In genomic region chr2:136891951-136892371, GRCm38 (mm10) we compare ENCODE assay signal across 8 mouse cellular contexts. TPM values are rescaled to one million over a fixed set of nuclear protein-coding genes. Genes with fewer than 3 reads are reported as not detected.
A peak's percentile ranks its signal among the peaks of the same experiment; 100 is the strongest.
DNase-seq lines count a peak whose midpoint lies in the region; ATAC-seq and TF ChIP-seq lines count a peak whose summit lies in the region.

No protein-coding gene starts in this region.

- WGBS in cerebellum, adult 2 months: under 1% methylated on average over 23 of the region's 23 CpGs
- WGBS in forebrain, postnatal 0 days: under 1% methylated on average over 23 of the region's 23 CpGs
- 0% methylated on average over 23 of the region's 23 CpGs for WGBS in lung, embryonic 15.5 days

- peak overlapping the region; percentile 85 for H3K27ac ChIP-seq in MEL (ENCODE audit: control insufficient read depth, low read depth, low read length)
- H3K27ac ChIP-seq in cerebellum, adult 2 months (ENCODE audit: insufficient read depth, low read length): peak overlapping the region; percentile 47; the same call in 1 of the 2 replicates
- H3K27ac ChIP-seq in forebrain, postnatal 0 days (ENCODE audit: low read depth, low read length): peak overlapping the region; percentile 87
- peak overlapping the region; percentile 97 for H3K27ac ChIP-seq in lung, embryonic 15.5 days

- peaks cover 19% of the 10 kb centered on the region for H3K79me2 ChIP-seq in MEL (ENCODE audit: control insufficient read depth, insufficient read depth, low read length, poor library complexity)

- DNase-seq in MEL (ENCODE audit: low read depth, low spot score): peak; percentile 98
- peak; percentile 97 to 99 for DNase-seq in cerebellum, adult 2 months
- peak; percentile 99 for DNase-seq in forebrain, postnatal 0 days
- DNase-seq in heart, postnatal 4 days: peak; percentile 96
- DNase-seq in layer of hippocampus, adult 8-10 months (ENCODE audit: low spot score in 2 of 2): peak; percentile 98 to 99
- DNase-seq in ovary, adult 18-20 months (ENCODE audit: low spot score): peak; percentile 95
- DNase-seq in thymus, postnatal 0 days (ENCODE audit: low spot score): peak; percentile 97

- peak; percentile 83 for ATAC-seq in forebrain, postnatal 0 days
- peak; percentile 88 for ATAC-seq in lung, embryonic 15.5 days (ENCODE audit: borderline replicate concordance, extremely low read depth, low FRiP score, low TSS enrichment)

- TF ChIP-seq POLR2A in MEL (IDR thresholded peaks at IDR 0.05; ENCODE audit: control insufficient read depth in 1 of 2, insufficient read depth in 1 of 2, low read depth in 1 of 2, low read length in 2 of 2, poor library complexity in 1 of 2): peak; percentile 58 to 80; a peak in 3 of 4 replicates
- TF ChIP-seq POLR2A in cerebellum, adult 2 months (IDR thresholded peaks at IDR 0.05; ENCODE audit: borderline replicate concordance, insufficient read depth, low read length): peak; percentile 78; the same call in 1 of the 2 replicates

- H3K4me3 ChIP-seq in MEL (ENCODE audit: control insufficient read depth in 1 of 2, insufficient read depth in 1 of 2, low read depth in 2 of 2, low read length in 2 of 2): peak overlapping the region; percentile 71 to 90
- peak overlapping the region; percentile 86 for H3K4me3 ChIP-seq in cerebellum, adult 2 months (replicated peaks; ENCODE audit: insufficient read depth, low read depth, low read length)
- peak overlapping the region; percentile 77 for H3K4me3 ChIP-seq in forebrain, postnatal 0 days (ENCODE audit: low read depth, low read length)
- peak overlapping the region; percentile 91 for H3K4me3 ChIP-seq in lung, embryonic 15.5 days

- peaks cover 3 to 11% of the 10 kb centered on the region in 2 experiments for H3K4me1 ChIP-seq in MEL (ENCODE audit: control insufficient read depth in 1 of 2, insufficient read depth in 2 of 2, low read length in 2 of 2)
- H3K4me1 ChIP-seq in cerebellum, adult 2 months (ENCODE audit: control insufficient read depth, insufficient read depth, low read length): peaks cover 2% of the 10 kb centered on the region; the same call in 1 of the 2 replicates
- H3K4me1 ChIP-seq in forebrain, postnatal 0 days (ENCODE audit: insufficient read depth): peaks cover 7% of the 10 kb centered on the region
- peaks cover 11% of the 10 kb centered on the region for H3K4me1 ChIP-seq in lung, embryonic 15.5 days

- 0 out of 4 replicates have a peak, but pooled peaks of 1 of the 2 experiments have one; percentile 38 for TF ChIP-seq EP300 in MEL (IDR thresholded peaks at IDR 0.05; ENCODE audit: low read depth in 1 of 2, low read length in 2 of 2)

- peak overlapping the region; percentile 88 for H3K9ac ChIP-seq in MEL (ENCODE audit: control insufficient read depth, low read depth, low read length, poor library complexity, severe bottlenecking)
- peak overlapping the region; percentile 67 for H3K9ac ChIP-seq in forebrain, postnatal 0 days
- H3K9ac ChIP-seq in lung, embryonic 15.5 days: peak overlapping the region; percentile 58

- no peaks in the 10 kb centered on the region for H3K27me3 ChIP-seq in MEL (ENCODE audit: control insufficient read depth in 1 of 2, insufficient read depth in 2 of 2, low read length in 2 of 2)
- no peaks in the 10 kb centered on the region for H3K27me3 ChIP-seq in cerebellum, adult 2 months (ENCODE audit: control insufficient read depth, insufficient read depth, low read length)
- no peaks in the 10 kb centered on the region for H3K27me3 ChIP-seq in forebrain, postnatal 0 days (ENCODE audit: insufficient read depth, low read length)
- no peaks in the 10 kb centered on the region for H3K27me3 ChIP-seq in lung, embryonic 15.5 days

- TF ChIP-seq RAD21 in MEL (IDR thresholded peaks at IDR 0.05; ENCODE audit: low read depth, low read length): no peak

- peak overlapping the region; percentile 48 for H3K4me2 ChIP-seq in forebrain, postnatal 0 days (ENCODE audit: low read depth)
- H3K4me2 ChIP-seq in lung, embryonic 15.5 days: peak overlapping the region; percentile 51

- H3K36me3 ChIP-seq in MEL (ENCODE audit: control insufficient read depth in 1 of 2, insufficient read depth in 2 of 2, low read length in 2 of 2): peaks cover 0 to 21% of the 10 kb centered on the region in 2 experiments; a peak in 2 of 4 replicates
- H3K36me3 ChIP-seq in forebrain, postnatal 0 days (ENCODE audit: insufficient read depth): no peaks in the 10 kb centered on the region
- no peaks in the 10 kb centered on the region for H3K36me3 ChIP-seq in lung, embryonic 15.5 days

- H3K9me3 ChIP-seq in MEL (replicated peaks; ENCODE audit: insufficient read depth, low read length): no peaks in the 10 kb centered on the region
- H3K9me3 ChIP-seq in forebrain, postnatal 0 days (ENCODE audit: low read length): no peaks in the 10 kb centered on the region
- no peaks in the 10 kb centered on the region for H3K9me3 ChIP-seq in lung, embryonic 15.5 days

- TF ChIP-seq CTCF in MEL (IDR thresholded peaks at IDR 0.05 in 2 of 3, conservative IDR thresholded peaks at IDR 0.05 in 1 of 3; ENCODE audit: control insufficient read depth in 1 of 3, insufficient read depth in 1 of 3, low read depth in 2 of 3, low read length in 3 of 3, poor library complexity in 1 of 3, severe bottlenecking in 1 of 3): no peak
- TF ChIP-seq CTCF in cerebellum, adult 2 months (IDR thresholded peaks at IDR 0.05; ENCODE audit: borderline replicate concordance, insufficient read depth, low read depth, low read length): no peak
- TF ChIP-seq CTCF in forebrain, postnatal 0 days (IDR thresholded peaks at IDR 0.05; ENCODE audit: low read depth): peak; percentile 40

TF ChIP-seq in MEL, 35 proteins besides CTCF, POLR2A, EP300 and RAD21 (continues in another document):
- peak; percentile 96 for TF ChIP-seq HCFC1 (IDR thresholded peaks at IDR 0.05; ENCODE audit: low read depth, low read length)
- TF ChIP-seq CHD1 (IDR thresholded peaks at IDR 0.05; ENCODE audit: low read depth, low read length): peak; percentile 91; the same call in 1 of the 2 replicates
- TF ChIP-seq SIN3A (IDR thresholded peaks at IDR 0.05; ENCODE audit: low read length): peak; percentile 52
- no peak for TF ChIP-seq MAZ (IDR thresholded peaks at IDR 0.05; ENCODE audit: low read depth, low read length)
- peak; percentile 94 for TF ChIP-seq ELF1 (IDR thresholded peaks at IDR 0.05; ENCODE audit: low read depth, low read length)
- TF ChIP-seq KAT2A (conservative IDR thresholded peaks at IDR 0.05; ENCODE audit: low read depth, low read length): peak; percentile 98
- TF ChIP-seq TCF12 (IDR thresholded peaks at IDR 0.05; ENCODE audit: low read depth, low read length): no peak; the same call in 1 of the 2 replicates
- TF ChIP-seq ZMIZ1 (IDR thresholded peaks at IDR 0.05; ENCODE audit: low read depth, low read length): peak; percentile 86

RNA-seq across cellular contexts. Expression of gene AL731706.1, which starts 0.8 kb away (rescaled TPM):
- total RNA-seq in MEL (2012; rRNA removed): 14.2 and 16.3 TPM in 2 replicates
- polyA plus RNA-seq in MEL (2012; ENCODE audit: insufficient read depth in 1 of 2, insufficient read length in 2 of 2, low read depth in 1 of 2, low replicate concordance in 2 of 2, missing spikeins in 1 of 2): 10 to 100 TPM in 1 of 2 experiments, not detected in 1; 13.5 TPM
- polyA plus RNA-seq in cerebellum, adult 2 months (2012; rRNA removed): 32.4 and 40.2 TPM in 2 replicates
- total RNA-seq in forebrain, postnatal 0 days (2014; rRNA removed): 4.0 and 12.3 TPM in 2 replicates
- 17.6 and 19.3 TPM in 2 replicates for polyA plus RNA-seq in forebrain, postnatal 0 days (2015; fragmentation: Nextera tagmentation; extraction: Ambion mirVana)
- 10 to 100 TPM; 22.6 to 25.7 TPM for total RNA-seq in heart, postnatal 4 days (2021)
- 10 to 100 TPM in 2 of 4 experiments, 1 to 10 TPM in 2; 3.0 to 19.4 (median 12.9) TPM for total RNA-seq in layer of hippocampus, adult 8-10 months (2022)
- polyA plus RNA-seq in lung, embryonic 15.5 days (2015; fragmentation: Nextera tagmentation; extraction: Ambion mirVana): 25.1 and 31.7 TPM in 2 replicates
- polyA plus RNA-seq in thymus, postnatal 0 days (2015; fragmentation: Nextera tagmentation; extraction: Ambion mirVana): 30.6 and 31.7 TPM in 2 replicates

RNA-seq across cellular contexts. Expression of gene Mkks, which starts 0.8 kb away (rescaled TPM):
- total RNA-seq in MEL (2012; rRNA removed): 3.4 and 4.0 TPM in 2 replicates
- polyA plus RNA-seq in MEL (2012; ENCODE audit: insufficient read depth in 1 of 2, insufficient read length in 2 of 2, low read depth in 1 of 2, low replicate concordance in 2 of 2, missing spikeins in 1 of 2): 1 to 10 TPM in 1 of 2 experiments, not detected in 1; 5.1 TPM
- 11.7 and 12.2 TPM in 2 replicates for polyA plus RNA-seq in cerebellum, adult 2 months (2012; rRNA removed)
- 11.9 and 14.3 TPM in 2 replicates for total RNA-seq in forebrain, postnatal 0 days (2014; rRNA removed)
- polyA plus RNA-seq in forebrain, postnatal 0 days (2015; fragmentation: Nextera tagmentation; extraction: Ambion mirVana): 6.4 and 10.3 TPM in 2 replicates
- total RNA-seq in heart, postnatal 4 days (2021): 10 to 100 TPM; 30.4 to 30.9 TPM
- total RNA-seq in layer of hippocampus, adult 8-10 months (2022): 10 to 100 TPM; 20.9 to 33.8 (median 26.5) TPM
- polyA plus RNA-seq in lung, embryonic 15.5 days (2015; fragmentation: Nextera tagmentation; extraction: Ambion mirVana): 11.6 and 12.1 TPM in 2 replicates
- 13.2 and 13.3 TPM in 2 replicates for polyA plus RNA-seq in thymus, postnatal 0 days (2015; fragmentation: Nextera tagmentation; extraction: Ambion mirVana)

RNA-seq across cellular contexts. Expression of gene Slx4ip, which starts 0.9 kb away (rescaled TPM):
- 1.1 and 1.3 TPM in 2 replicates for total RNA-seq in MEL (2012; rRNA removed)
- polyA plus RNA-seq in MEL (2012; ENCODE audit: insufficient read depth in 1 of 2, insufficient read length in 2 of 2, low read depth in 1 of 2, low replicate concordance in 2 of 2, missing spikeins in 1 of 2): 1 to 10 TPM in 1 of 2 experiments, not detected in 1; 2.5 TPM
- 2.5 and 3.0 TPM in 2 replicates for polyA plus RNA-seq in cerebellum, adult 2 months (2012; rRNA removed)
- 8.5 and 13.6 TPM in 2 replicates for total RNA-seq in forebrain, postnatal 0 days (2014; rRNA removed)
- polyA plus RNA-seq in forebrain, postnatal 0 days (2015; fragmentation: Nextera tagmentation; extraction: Ambion mirVana): 5.1 and 8.1 TPM in 2 replicates
- total RNA-seq in heart, postnatal 4 days (2021): 1 to 10 TPM; 3.7 to 4.4 TPM
- 1 to 10 TPM; 5.4 to 9.5 (median 7.5) TPM for total RNA-seq in layer of hippocampus, adult 8-10 months (2022)
- 7.2 and 7.3 TPM in 2 replicates for polyA plus RNA-seq in lung, embryonic 15.5 days (2015; fragmentation: Nextera tagmentation; extraction: Ambion mirVana)
- polyA plus RNA-seq in thymus, postnatal 0 days (2015; fragmentation: Nextera tagmentation; extraction: Ambion mirVana): 5.5 and 6.2 TPM in 2 replicates

RNA-seq across cellular contexts. Expression of gene AL731706.2, which starts 6.5 kb away (rescaled TPM):
- total RNA-seq in MEL (2012; rRNA removed): not detected in 2 replicates
- 10 to 100 TPM in 1 of 2 experiments, not detected in 1; 51.2 TPM for polyA plus RNA-seq in MEL (2012; ENCODE audit: insufficient read depth in 1 of 2, insufficient read length in 2 of 2, low read depth in 1 of 2, low replicate concordance in 2 of 2, missing spikeins in 1 of 2)
- 41.4 TPM in 1 of 2 replicates, not detected in the other for polyA plus RNA-seq in cerebellum, adult 2 months (2012; rRNA removed)
- total RNA-seq in forebrain, postnatal 0 days (2014; rRNA removed): not detected in 2 replicates
- 8.4 and 16.0 TPM in 2 replicates for polyA plus RNA-seq in forebrain, postnatal 0 days (2015; fragmentation: Nextera tagmentation; extraction: Ambion mirVana)
- 10 to 100 TPM; 14.5 to 35.5 TPM for total RNA-seq in heart, postnatal 4 days (2021)
- 10 to 100 TPM; 16.3 to 41.4 (median 30.2) TPM for total RNA-seq in layer of hippocampus, adult 8-10 months (2022)
- 38.9 and 39.8 TPM in 2 replicates for polyA plus RNA-seq in lung, embryonic 15.5 days (2015; fragmentation: Nextera tagmentation; extraction: Ambion mirVana)
- polyA plus RNA-seq in thymus, postnatal 0 days (2015; fragmentation: Nextera tagmentation; extraction: Ambion mirVana): 31.0 and 37.4 TPM in 2 replicates

Comparison
In these comparisons a context has a peak if more than half of its experiments do, and no peak if none do; other contexts are left out.
1. Peak in every context shown above with its lines: DNase-seq, ATAC-seq, H3K4me3 ChIP-seq and H3K27ac ChIP-seq.
2. H3K27ac ChIP-seq: peak in every context shown above with its lines; median percentile 97 in lung, embryonic 15.5 days; 87 in forebrain, postnatal 0 days; 85 in MEL; 47 in cerebellum, adult 2 months.